Mouse (Mus musculus) megakaryocyte, adult 5-6 weeks (primary cell): Measurements from ENCODE around the gene Nr1i3. TPM values are rescaled to one million over a fixed set of nuclear protein-coding genes. Genes with fewer than 3 reads are reported as not detected.

Source experiments
- ATAC-seq: 2 replicates; pipeline ENCODE4 v1.8.0; 2016; ENCODE audit warnings: mild to moderate bottlenecking, inconsistent platforms; ENCODE audit not compliant: poor library complexity, severe bottlenecking
- total RNA-seq, 2 experiments: library from RNA; stranded (forward) in 1 of 2; stranded (reverse) in 1 of 2; fragments of 153-499, 151-499 nt in 1 of 2; fragments of 221-1000, 200-1000 nt in 1 of 2; gene quantifications; 2 replicates each; pipeline versions ENCODE4 v1.2.3 to v1.2.4; 2015 to 2017

Nr1i3 gene
- total RNA-seq, 2 experiments from 2014 or later = 0.04 TPM; not detected in 1

- ATAC-seq = no peak
Measured at GRCm38 (mm10) chr1:171193911-171194830, 19.6 kb upstream of the Nr1i3 start.

DNA sequence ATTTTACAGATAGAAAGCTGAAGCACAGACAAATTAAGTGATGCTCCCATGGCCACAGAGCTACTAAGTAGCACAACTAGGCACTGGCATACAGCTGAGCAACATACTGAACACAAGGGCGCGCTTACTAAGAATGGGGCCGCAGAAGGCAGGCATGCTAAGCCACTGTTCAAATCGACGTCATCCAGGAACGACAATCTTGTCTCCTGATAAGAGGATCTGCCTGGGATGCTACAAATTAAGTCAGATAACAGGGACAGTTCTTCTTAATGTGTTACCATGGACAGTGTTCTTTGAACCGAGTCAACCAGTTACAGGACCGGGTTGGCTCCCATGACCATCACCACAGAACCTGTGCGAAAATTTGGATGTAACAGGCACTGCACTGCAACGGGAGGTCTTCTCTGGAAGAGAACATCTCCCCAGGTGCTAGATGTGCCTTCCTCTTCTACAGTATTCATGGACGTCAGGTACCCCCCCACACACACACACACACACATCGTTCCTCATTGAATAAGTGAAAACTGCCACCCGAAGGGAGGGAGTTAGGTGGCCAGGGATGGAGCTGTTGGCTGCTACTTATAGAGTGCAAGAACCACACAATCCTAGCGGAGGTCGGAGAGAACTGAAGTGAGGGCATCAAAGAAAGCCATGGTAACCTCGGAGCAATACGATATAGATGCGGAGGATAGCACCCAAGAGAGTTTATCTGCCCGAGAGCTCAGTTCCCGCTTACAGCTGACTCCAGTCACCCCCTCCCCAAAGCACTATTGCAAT, 18.5 kb upstream of the Nr1i3 start:
- 0 out of 2 replicates have a peak, but pooled peaks have one; percentile 19 for ATAC-seq

GRCm38 (mm10) chr1:171195887-171196397, 17.8 kb upstream of the Nr1i3 start, which contains the start of gene Pcp4l1:
Pcp4l1 (minus strand) TSS chr1:171196268.
- ATAC-seq = peak; percentile 91

- ATAC-seq = no peak
Measured at GRCm38 (mm10) chr1:171199532-171199931, 14.2 kb upstream of the Nr1i3 start.

DNA sequence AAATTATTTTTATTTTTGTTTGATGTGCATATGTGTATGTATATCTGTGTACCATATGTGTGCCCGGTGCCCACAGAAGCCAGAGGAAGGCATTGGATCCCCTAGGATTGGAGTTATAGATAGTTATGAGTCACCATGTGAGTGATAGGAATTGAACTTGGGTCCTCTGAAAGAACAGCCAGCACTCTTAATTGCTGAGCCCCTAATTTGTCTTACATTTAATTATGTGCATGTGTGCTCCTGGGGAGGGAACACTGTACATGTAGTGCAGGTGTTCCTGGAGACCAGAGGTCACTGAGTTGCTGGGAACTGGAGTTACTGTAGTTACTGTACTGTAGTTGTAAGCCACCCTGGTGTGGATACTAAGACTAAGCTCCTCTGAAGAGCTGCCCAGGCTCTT, 13.0 kb upstream of the Nr1i3 start:
- no peak for ATAC-seq

DNA sequence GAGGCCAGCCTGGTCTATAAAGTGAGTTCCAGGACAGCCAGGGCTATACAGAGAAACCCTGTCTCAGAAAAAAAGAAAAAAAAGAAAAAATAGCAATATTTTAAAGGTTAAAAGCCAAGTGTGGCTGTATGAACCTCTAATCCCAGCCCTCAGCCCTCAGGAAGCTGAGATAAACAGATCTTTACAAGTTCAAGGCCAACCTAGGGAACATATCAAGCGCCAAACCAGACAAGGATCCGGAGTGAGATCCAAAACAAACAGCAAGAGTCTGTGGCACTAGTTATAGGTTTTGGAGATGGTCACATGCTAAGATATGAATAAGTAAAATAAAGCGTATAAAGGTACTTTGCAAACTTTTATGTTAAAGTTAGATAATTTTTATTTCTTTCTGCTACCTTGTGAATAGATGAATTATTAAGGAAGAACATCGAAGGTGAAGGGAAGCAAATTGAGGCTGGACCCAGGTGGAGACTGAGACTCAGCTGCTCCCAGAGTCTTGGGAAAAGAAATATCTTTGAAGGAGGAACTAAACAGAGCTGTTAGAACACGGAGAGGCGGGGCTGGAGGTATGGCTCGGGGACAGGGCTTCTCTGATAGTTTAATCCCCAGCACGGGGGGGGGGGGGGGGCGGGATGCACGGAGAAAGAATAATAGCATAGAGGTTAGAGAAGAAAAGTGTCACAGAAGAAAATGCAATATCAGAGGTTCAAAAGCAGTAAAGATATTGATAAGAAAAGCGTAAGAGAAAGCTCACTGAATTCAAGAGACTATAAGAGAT, 10.1 kb upstream of the Nr1i3 start:
- no peak for ATAC-seq

GRCm38 (mm10) chr1:171204249-171204644, 9.5 kb upstream of the Nr1i3 start:
- ATAC-seq = no peak

DNA sequence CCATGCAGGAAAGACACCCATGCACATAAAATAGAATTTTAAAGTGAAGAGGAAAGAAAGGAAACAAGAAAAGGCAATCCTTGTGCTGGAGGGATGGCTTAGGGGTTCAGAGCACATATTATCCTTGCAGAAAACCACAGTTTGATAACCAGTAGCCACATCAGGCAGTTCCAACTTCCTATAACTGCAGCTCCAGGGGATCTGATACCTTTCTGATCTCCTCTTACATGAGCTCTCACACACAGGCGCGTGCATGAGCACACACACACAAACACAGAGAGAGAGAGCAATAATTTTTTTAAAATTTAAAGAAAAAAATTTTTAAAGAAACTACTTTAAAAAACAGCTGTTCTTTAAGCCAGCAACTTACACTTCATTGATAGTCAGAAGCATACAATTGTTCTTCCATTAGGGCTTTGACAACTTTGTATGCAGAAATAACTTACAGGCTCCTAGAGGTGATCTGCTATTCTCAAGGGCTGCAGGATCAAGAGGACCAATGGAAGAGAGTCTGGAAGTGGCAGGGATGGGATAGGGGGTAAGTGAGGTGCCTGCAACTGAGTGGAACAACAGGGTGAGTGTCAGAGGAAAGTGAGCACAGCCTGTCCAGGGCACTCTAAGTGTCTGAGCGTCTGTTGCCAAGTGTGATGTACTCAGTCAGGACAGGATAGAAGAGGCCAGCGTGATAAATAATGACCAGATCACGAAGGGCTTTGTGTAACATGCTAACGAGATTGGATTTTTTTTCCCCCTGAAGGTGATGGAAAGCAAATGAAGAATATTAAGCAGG, 7.9 kb upstream of the Nr1i3 start:
- no peak for ATAC-seq

GRCm38 (mm10) chr1:171209409-171209808, 4.4 kb upstream of the Nr1i3 start:
- ATAC-seq = no peak

- ATAC-seq = no peak
Measured at GRCm38 (mm10) chr1:171212854-171213253, 916 bp upstream of the Nr1i3 start.

DNA sequence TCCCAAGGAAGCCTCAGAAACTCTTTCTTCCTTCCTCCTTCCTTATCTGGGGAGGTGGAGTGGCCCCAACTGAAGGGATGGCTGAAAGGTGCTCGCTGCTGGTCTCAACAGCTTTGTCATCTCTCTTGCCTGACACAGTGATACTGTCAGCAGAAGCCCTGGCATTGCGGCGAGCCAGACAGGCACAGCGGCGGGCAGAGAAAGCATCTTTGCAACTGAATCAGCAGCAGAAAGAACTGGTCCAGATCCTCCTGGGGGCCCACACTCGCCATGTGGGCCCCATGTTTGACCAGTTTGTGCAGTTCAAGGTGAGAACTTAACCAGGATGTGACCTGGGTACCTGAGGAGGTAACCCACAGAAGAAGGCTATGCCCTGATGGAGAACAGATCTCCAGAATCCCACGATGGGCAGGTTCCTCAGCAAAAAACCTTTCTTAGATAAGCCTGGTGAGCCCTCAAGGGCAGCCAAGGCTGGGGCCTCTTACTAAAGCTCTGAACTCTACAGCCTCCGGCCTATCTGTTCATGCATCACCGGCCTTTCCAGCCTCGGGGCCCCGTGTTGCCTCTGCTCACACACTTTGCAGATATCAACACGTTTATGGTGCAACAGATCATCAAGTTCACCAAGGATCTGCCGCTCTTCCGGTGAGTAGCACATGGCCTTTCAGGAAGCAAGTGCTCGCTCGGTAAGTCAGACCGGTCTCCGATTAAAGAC, 2.6 kb downstream of the Nr1i3 start:
- ATAC-seq = no peak

DNA sequence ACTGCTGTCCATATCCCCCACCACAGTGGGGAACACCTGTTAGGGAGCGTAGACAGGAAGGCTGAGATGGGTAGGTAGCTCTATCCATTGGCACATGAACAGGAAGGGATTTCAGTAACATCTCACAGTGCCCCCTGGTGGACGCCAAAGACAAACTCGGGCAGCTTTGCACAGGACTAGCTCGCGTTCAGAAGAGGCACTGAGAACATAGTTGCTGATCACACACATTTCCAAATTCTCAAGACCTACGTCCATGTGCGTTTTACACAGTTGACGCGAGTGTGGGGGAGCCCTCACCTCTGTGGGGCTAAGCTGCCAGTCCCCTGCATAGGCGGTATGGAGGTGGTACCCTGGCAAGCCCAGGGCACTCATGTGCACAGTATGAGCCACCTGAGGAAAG, 7.1 kb downstream of the Nr1i3 start:
- ATAC-seq = peak; percentile 34; the same call in 1 of the 2 replicates

DNA sequence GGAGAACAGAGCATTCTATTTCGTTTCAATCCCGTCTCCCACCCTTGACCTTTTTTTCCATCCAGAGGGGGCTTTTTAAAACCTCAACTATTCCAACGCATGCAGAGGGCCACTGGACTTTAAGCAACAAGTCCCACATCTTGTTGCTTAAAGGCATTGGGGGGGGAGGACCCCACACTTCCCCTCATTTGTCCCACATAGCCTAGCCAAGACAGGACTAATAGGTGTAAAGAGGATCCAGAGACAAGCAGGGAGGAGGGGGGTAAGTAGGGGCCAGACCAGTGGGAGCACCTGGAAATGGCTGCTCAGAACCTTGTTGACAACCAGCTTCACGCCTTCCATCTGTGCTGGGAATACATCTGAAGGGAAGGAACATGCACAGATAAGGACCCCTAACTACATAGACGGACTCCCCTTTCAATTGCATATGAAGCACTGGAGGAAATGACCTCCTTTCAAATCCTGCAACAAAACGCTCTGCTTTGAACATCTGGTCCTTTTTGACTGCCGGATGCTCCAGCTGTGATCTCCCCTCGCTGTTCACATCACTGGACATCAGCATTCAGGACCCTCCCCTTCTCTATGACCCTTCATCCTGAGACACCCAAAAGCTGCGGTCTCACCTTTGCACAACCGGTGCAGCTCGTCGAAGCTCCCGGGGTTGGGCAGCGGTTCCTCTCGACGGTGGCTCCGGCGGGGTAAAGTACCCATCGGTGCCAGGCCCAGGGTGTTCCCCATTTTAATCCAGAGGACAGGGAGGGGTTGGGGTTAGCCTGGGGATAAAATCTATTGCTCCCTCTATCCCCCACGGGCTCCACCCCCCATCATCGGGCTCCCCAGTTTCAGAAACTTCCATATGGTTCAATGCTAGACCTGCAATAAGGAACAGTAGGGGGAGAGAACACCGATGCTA, 7.8 kb downstream of the Nr1i3 start:
- ATAC-seq = no peak

GRCm38 (mm10) chr1:171222238-171223155, 8.7 kb downstream of the Nr1i3 start, which contains the start of gene Tomm40l:
Tomm40l (minus strand) TSS chr1:171222514.
- peak; percentile 93 for ATAC-seq

GRCm38 (mm10) chr1:171223168-171223567, 9.4 kb downstream of the Nr1i3 start:
- ATAC-seq = no peak

DNA sequence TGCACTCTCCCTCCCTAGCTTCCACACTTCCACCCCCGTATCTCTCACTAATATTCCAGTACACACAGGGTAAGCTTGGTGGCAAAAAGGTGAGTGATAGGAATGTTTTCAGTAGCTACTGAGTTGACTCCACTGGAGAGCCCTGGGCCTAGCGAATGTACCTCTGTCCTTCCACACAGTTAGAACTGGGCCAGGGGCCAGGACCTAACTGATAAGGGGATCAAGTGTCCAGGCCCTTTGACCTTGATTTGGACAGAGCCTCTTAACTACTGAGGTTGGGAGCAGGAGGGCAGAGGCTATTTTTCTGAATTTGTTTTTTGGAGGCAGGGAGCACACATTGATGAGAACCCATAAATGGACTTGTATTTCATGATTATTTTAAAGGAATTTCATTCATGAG, 10.0 kb downstream of the Nr1i3 start:
- ATAC-seq = no peak

DNA sequence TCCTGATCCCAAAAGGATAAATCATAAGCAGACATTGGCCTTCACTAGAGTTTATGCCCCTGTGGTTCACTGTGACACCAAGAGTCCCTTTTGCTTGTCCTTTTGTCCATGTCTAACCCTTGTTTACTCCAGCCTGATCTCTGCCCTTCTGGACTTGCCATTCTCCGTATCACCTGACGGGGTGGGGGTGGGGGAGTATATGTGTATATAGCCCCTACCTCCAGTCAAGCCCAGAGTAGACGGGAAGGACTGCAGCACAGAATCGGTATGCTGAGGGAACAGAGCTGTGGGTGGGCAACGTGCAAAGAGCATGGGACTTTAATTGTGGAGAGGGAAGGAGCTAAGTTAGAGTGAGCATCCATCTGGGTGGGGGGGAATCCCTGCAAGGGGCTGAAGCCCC, 11.1 kb downstream of the Nr1i3 start, which contains the start of gene Apoa2:
TSS of gene Apoa2 (plus strand) at position 198 of the 400 bp plus-strand sequence.
- ATAC-seq = no peak
